Mouse (Mus musculus): ENCODE results near the gene Ltbp1. TPM values are rescaled to one million over a fixed set of nuclear protein-coding genes. Genes with fewer than 3 reads are reported as not detected.

The Ltbp1 gene
- total and polyA plus RNA-seq, 3 experiments: 2.3 to 6.4 (median 2.5) TPM

DNA sequence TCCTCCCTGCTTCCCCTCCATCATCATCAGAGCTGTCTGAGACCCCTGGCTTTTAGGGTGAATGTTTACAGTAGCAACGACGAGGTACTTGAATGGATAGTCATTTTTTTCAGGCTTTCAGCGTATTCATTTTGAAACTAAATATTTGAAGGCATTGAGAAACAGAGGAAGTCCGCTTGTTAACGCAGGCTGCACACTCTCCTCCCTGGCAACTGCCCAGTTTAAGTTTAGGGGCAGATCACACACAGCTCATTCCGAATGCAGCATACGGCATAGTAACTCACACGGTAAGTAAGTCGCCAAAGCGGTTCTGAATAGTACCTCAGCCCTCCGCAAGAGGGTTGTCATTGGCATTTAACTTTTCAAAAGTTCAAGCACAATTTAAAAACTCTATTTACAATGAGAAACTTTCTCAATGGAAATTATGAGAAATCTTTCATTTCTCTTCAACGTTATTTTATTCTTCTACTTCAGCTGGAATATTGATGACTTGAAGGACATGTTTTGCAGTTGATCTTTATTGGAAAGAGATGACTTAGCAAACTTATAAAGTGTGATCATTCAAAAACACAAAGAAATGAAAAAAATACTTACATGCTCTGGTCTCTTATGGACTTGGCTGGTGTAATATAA is 175.7 kb downstream of the Ltbp1 start (continued):
- TF ChIP-seq CHD1 (IDR thresholded peaks at IDR 0.05; ENCODE audit: low read depth, low read length) (peak; percentile 52; the same call in 1 of the 2 replicates), UBTF (IDR thresholded peaks at IDR 0.05; ENCODE audit: low read depth, low read length) (no peak), TCF12 (IDR thresholded peaks at IDR 0.05; ENCODE audit: low read depth, low read length) (peak; percentile 25; the same call in 1 of the 2 replicates), KAT2A (IDR thresholded peaks at IDR 0.05; ENCODE audit: insufficient replicate concordance, low read length) (no peak), NRF1 (IDR thresholded peaks at IDR 0.05; ENCODE audit: low read depth, low read length) (no peak), SMC3 (IDR thresholded peaks at IDR 0.05; ENCODE audit: low read depth, low read length) (peak; percentile 32; the same call in 1 of the 2 replicates), MAZ (IDR thresholded peaks at IDR 0.05; ENCODE audit: low read depth, low read length) (no peak), PAX5 (IDR thresholded peaks at IDR 0.05; ENCODE audit: low read length) (no peak), MAX (IDR thresholded peaks at IDR 0.05; ENCODE audit: low read length) (0 out of 2 replicates have a peak, but pooled peaks have one; percentile 29), POLR2A (IDR thresholded peaks at IDR 0.05; ENCODE audit: low read depth, low read length) (no peak), RAD21 (IDR thresholded peaks at IDR 0.05; ENCODE audit: low read depth, low read length) (no peak; the same call in 1 of the 2 replicates), JUN (IDR thresholded peaks at IDR 0.05; ENCODE audit: insufficient read depth, low read depth, low read length) (no peak; the same call in 1 of the 2 replicates), POLR2AphosphoS2 (IDR thresholded peaks at IDR 0.05; ENCODE audit: low read depth, low read length) (no peak), ZKSCAN1 (IDR thresholded peaks at IDR 0.05; ENCODE audit: borderline replicate concordance, low read depth, low read length) (no peak), ZC3H11A (IDR thresholded peaks at IDR 0.05; ENCODE audit: low read depth, low read length) (no peak), ETS1 (conservative IDR thresholded peaks at IDR 0.05; ENCODE audit: low read depth, low read length) (0 out of 2 replicates have a peak, but pooled peaks have one; percentile 6), IRF4 (IDR thresholded peaks at IDR 0.05; ENCODE audit: low read depth, low read length) (peak; percentile 81)

GRCm38 (mm10) chr17:75182319-75183001 is 177.1 kb downstream of the Ltbp1 start:
- in situ Hi-C loops (cut with MboI; ENCODE audit: low pct_ligation_motif_present, low pct_unique_long_range_greater_than_20kb, low sequenced_read_pairs): no loop called here
- Histone ChIP-seq H3K4me2 (ENCODE audit: insufficient read depth, low read depth, poor library complexity, severe bottlenecking) (no peak overlapping the region), H3K36me3 (replicated peaks in 1 of 2; ENCODE audit: control insufficient read depth in 1 of 2, insufficient read depth in 1 of 2, low read length in 1 of 2) (no peaks in the 10 kb centered on the region), H3K27me3 (replicated peaks) (no peaks in the 10 kb centered on the region), H3K9ac (ENCODE audit: insufficient read depth, low read depth) (no peak overlapping the region), H3K4me1 (ENCODE audit: control insufficient read depth in 1 of 2, insufficient read depth in 2 of 2) (peaks cover 16 to 73% of the 10 kb centered on the region in 2 experiments), H3K79me2 (replicated peaks; ENCODE audit: control insufficient read depth, extremely low read depth, insufficient read depth, poor library complexity, severe bottlenecking) (no peaks in the 10 kb centered on the region), H3K27ac (ENCODE audit: insufficient read depth, low read depth) (no peak overlapping the region), H3K4me3 (replicated peaks in 1 of 3; ENCODE audit: low read depth in 2 of 3, low read length in 2 of 3, poor library complexity in 1 of 3) (no peak overlapping the region), H3K9me3 (replicated peaks; ENCODE audit: low read length) (peaks cover 6% of the 10 kb centered on the region)
- dilution Hi-C loops (cut with MboI; ENCODE audit: extremely low pct_ligation_motif_present, extremely low pct_unique_long_range_greater_than_20kb, low sequenced_read_pairs): no loop called here
- TF ChIP-seq MAZ (IDR thresholded peaks at IDR 0.05; ENCODE audit: low read depth, low read length): no peak
- no peak for TF ChIP-seq USF1 (IDR thresholded peaks at IDR 0.05; ENCODE audit: low read depth, low read length)
- TF ChIP-seq MYC (IDR thresholded peaks at IDR 0.05; ENCODE audit: low read depth, low read length): no peak
- no peak for TF ChIP-seq POLR2AphosphoS2 (IDR thresholded peaks at IDR 0.05; ENCODE audit: low read depth, low read length)
- TF ChIP-seq NELFE (IDR thresholded peaks at IDR 0.05; ENCODE audit: low read depth, low read length): no peak
- TF ChIP-seq CHD2 (IDR thresholded peaks at IDR 0.05; ENCODE audit: low read length): no peak
- no peak for TF ChIP-seq MAFK (IDR thresholded peaks at IDR 0.05; ENCODE audit: insufficient replicate concordance, low read length)
- TF ChIP-seq EP300 (IDR thresholded peaks at IDR 0.05; ENCODE audit: low read length): no peak
- no peak for TF ChIP-seq RAD21 (IDR thresholded peaks at IDR 0.05; ENCODE audit: low read depth, low read length)
- TF ChIP-seq HCFC1 (IDR thresholded peaks at IDR 0.05; ENCODE audit: low read depth, low read length): no peak
- TF ChIP-seq CHD1 (IDR thresholded peaks at IDR 0.05; ENCODE audit: low read depth, low read length): no peak
- no peak for DNase-seq (ENCODE audit: extremely low read depth)

Data from CH12.LX (cell line).